Mouse (Mus musculus) liver, embryonic 14.5 days (tissue): ENCODE results near the gene Riok2. TPM values are rescaled to one million over a fixed set of nuclear protein-coding genes. Genes with fewer than 3 reads are reported as not detected.

Experiments
- ATAC-seq: fragments of 200-750 bp; cut with Nextera tagmentation; 2 replicates; pipeline ENCODE4 v1.8.0; 2017; ENCODE audit warnings: moderate number of reproducible peaks, mild to moderate bottlenecking, moderate library complexity; ENCODE audit not compliant: insufficient read depth
- DNase-seq, 3 experiments: peaks; one replicate each; pipeline ENCODE4 v3.0.0-alpha.2; 2012 to 2013; ENCODE audit warnings: low read depth in 3 of 3, low spot score in 3 of 3
- H3K27ac ChIP-seq: fragments of 300-500 bp; sonication (generic); 2 replicates; pipeline ENCODE4 v1.5.1; 2014; ENCODE audit warnings: moderate library complexity, mild to moderate bottlenecking, control low read depth, inconsistent platforms
- H3K27me3 ChIP-seq: fragments of 300-500 bp; sonication (generic); 2 replicates; pipeline ENCODE4 v1.6.1; 2014; ENCODE audit warnings: mild to moderate bottlenecking, low read length, moderate library complexity; ENCODE audit not compliant: control insufficient read depth, insufficient read depth
- H3K36me3 ChIP-seq: fragments of 300-500 bp; sonication (generic); replicated peaks from 2 replicates; pipeline ENCODE4 v1.6.1; 2014; ENCODE audit warnings: low read depth; ENCODE audit not compliant: control insufficient read depth, insufficient read depth
- H3K4me1 ChIP-seq, 2 experiments: fragments of 200-500 bp in 1 of 2; fragments of 300-500 bp in 1 of 2; sonication (generic) in 1 of 2; replicated peaks; 2 replicates each; pipeline ENCODE4 v1.6.1; 2012 to 2014; ENCODE audit warnings: antibody characterized with exemption in 1 of 2, inconsistent platforms in 1 of 2, low read length in 1 of 2; ENCODE audit not compliant: control insufficient read depth in 2 of 2, insufficient read depth in 2 of 2
- H3K4me2 ChIP-seq: fragments of 300-500 bp; sonication (generic); 2 replicates; pipeline ENCODE4 v1.6.1; 2014; ENCODE audit warnings: low read depth, mild to moderate bottlenecking, control low read depth, moderate library complexity
- H3K4me3 ChIP-seq, 2 experiments: fragments of 200-500 bp in 1 of 2; fragments of 300-500 bp in 1 of 2; sonication (generic) in 1 of 2; 2 replicates each; pipeline ENCODE4 v1.5.1; 2012 to 2014; ENCODE audit warnings: low read depth in 2 of 2, low read length in 2 of 2, mild to moderate bottlenecking in 2 of 2, control low read depth in 1 of 2, inconsistent platforms in 1 of 2, moderate library complexity in 1 of 2; ENCODE audit not compliant: insufficient read depth in 1 of 2
- H3K9ac ChIP-seq: fragments of 300-500 bp; sonication (generic); replicated peaks from 2 replicates; pipeline ENCODE4 v1.6.1; 2014; ENCODE audit warnings: mild to moderate bottlenecking, control low read depth, moderate library complexity
- H3K9me3 ChIP-seq: fragments of 300-500 bp; sonication (generic); 2 replicates; pipeline ENCODE4 v1.6.1; 2016; ENCODE audit warnings: low read length, mixed read lengths; ENCODE audit not compliant: control insufficient read depth
- CTCF ChIP-seq: IDR thresholded peaks from 2 replicates; pipeline ENCODE4 v1.5.1; 2016; ENCODE audit warnings: antibody characterized with exemption, low read depth, control low read depth
- EP300 ChIP-seq: IDR thresholded peaks from 2 replicates; pipeline ENCODE4 v1.6.1; 2016; ENCODE audit warnings: antibody characterized with exemption, low read depth
- WGBS: fragments of 180-500 bp; shearing (Covaris S2); extraction: QIAGEN DNeasy Blood & Tissue Kit; methylation state at CpG from one replicate; pipeline ENCODE4 v1.1.7; 2014; ENCODE audit not compliant: insufficient replicate concordance; 5-methylcytosine and 5-hydroxymethylcytosine counted together
- polyA plus RNA-seq, 2 experiments: library from polyadenylated mRNA; depleted of rRNA in 1 of 2; stranded (reverse) in 1 of 2; unstranded in 1 of 2; fragments of >200 nt; fragmentation: Nextera tagmentation in 1 of 2; extraction: Ambion mirVana in 1 of 2; gene quantifications; 2 replicates each; pipeline versions ENCODE4 v1.2.1 to v1.2.3; 2012 to 2014

Gene Riok2
- polyA plus RNA-seq, 2 experiments, result 11.5 to 11.7 TPM

DNA sequence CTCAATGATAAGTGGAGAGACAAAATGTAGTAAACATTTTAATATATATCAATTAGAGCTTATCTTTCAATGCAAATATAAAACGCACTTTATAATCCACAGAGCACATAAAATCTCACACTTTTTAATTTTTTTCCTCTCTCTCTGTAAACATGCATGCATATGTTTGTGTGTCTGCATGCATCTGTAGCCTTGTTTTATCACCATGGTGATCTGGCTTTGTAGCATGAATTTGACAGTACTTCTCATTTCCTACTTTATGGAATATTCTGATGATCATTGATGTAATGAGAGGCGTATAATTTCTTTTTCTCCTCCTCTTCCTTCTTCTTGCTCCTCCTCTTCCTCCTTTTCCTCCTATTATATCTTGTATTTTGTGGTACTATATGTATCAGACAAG lies 38.1 kb downstream of the Riok2 start:
- Histone ChIP-seq H3K9ac (no peak overlapping the region), H3K4me3 (no peak overlapping the region), H3K4me2 (no peak overlapping the region), H3K36me3 (no peaks in the 10 kb centered on the region), H3K27ac (no peak overlapping the region), H3K4me1 (no peaks in the 10 kb centered on the region), H3K9me3 (no peaks in the 10 kb centered on the region), H3K27me3 (no peaks in the 10 kb centered on the region)
- WGBS, result 62% methylated on average over 2 of the region's 2 CpGs
- ATAC-seq (no peak), DNase-seq (no peak)
- TF ChIP-seq CTCF (no peak), EP300 (no peak)

DNA sequence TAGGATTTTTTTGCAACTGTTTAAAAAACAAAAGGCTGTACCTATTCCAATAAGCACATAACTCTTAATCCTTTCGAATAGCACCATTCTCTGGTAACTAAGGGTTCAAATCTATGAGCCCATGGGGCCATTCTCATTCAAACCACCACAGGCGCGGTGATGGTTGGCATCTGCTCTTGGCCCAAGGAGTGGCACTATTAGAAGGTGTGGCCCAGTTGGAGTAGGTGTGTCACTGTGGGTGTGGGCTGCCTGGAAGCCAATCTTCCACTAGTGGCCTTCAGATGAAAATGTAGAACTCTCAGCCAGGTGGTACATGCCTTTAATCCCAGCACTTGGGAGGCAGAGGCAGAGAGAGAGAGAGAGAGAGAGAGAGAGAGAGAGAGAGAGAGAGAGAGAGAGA lies 40.1 kb downstream of the Riok2 start:
- Histone ChIP-seq H3K27me3 (no peaks in the 10 kb centered on the region), H3K9ac (no peak overlapping the region), H3K27ac (no peak overlapping the region), H3K36me3 (no peaks in the 10 kb centered on the region), H3K4me2 (no peak overlapping the region), H3K4me3 (no peak overlapping the region), H3K9me3 (no peaks in the 10 kb centered on the region), H3K4me1 (no peaks in the 10 kb centered on the region)
- 67% methylated on average over 3 of the region's 3 CpGs for WGBS
- no peak for ATAC-seq
- DNase-seq, result no peak
- TF ChIP-seq CTCF, result no peak
- no peak for TF ChIP-seq EP300

DNA sequence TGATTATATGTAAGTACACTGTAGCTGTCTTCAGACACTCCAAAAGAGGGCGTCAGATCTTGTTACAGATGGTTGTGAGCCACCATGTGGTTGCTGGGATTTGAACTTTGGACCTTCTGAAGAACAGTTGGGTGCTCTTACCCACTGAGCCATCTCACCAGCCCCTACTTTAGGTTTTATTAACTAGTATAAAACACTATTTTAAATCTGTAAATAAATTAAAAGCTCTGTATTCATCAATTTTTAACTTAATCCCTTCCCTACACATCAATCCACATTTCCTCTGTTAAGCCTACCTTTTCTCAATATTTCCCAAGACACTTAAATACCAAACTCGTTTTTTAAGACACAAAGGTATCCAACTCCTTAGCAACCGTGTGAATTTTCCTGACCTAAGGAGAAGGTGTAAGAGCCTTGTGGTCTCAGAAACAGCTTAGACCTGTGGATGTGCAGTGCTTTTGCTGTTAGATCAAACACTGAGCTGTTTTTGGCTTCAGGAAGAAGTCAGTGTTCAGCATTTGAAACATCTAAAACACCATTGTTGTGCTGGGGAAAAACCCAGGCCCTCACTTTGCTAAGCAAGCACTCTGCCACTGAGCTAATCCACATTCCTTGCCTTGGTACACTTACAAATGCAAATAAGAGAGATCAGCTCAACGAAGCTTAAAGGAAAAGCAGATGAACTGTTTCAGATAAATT lies 50.6 kb downstream of the Riok2 start:
- no peaks in the 10 kb centered on the region for H3K36me3 ChIP-seq
- H3K9ac ChIP-seq, result no peak overlapping the region
- no peaks in the 10 kb centered on the region for H3K9me3 ChIP-seq
- H3K27ac ChIP-seq, result no peak overlapping the region
- no peaks in the 10 kb centered on the region for H3K27me3 ChIP-seq
- WGBS, result 29% methylated on average over 4 of the region's 4 CpGs
- no peaks in the 10 kb centered on the region for H3K4me1 ChIP-seq
- no peak for TF ChIP-seq CTCF
- TF ChIP-seq EP300, result no peak
- H3K4me2 ChIP-seq, result no peak overlapping the region
- ATAC-seq, result no peak
- no peak overlapping the region for H3K4me3 ChIP-seq
- DNase-seq, result no peak

DNA sequence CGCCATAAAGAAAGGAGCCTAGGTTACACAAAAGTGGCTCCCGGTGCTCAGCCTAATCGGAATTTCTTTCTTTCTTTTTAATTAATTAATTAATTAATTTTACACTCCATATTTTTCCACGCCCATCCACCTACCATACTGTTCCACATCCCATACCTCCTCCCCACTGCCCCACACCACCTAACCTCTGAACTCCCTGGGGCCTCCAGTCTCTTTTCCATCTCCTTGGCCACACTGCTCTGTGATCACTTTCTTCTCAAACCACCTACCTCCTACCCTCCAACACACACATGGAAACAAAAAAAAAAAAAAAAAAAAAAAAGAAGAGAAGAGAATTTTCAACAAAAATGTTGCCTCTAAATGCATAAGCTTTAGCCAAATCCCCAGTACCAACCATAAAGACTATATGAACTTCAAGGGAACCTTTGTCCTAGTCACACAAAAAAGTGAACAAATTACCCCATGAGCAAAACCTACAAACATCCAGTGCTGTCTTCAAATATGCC lies 51.3 kb downstream of the Riok2 start:
- Histone ChIP-seq H3K9me3 (no peaks in the 10 kb centered on the region), H3K4me1 (no peaks in the 10 kb centered on the region), H3K27ac (no peak overlapping the region), H3K4me2 (no peak overlapping the region), H3K9ac (no peak overlapping the region), H3K27me3 (no peaks in the 10 kb centered on the region), H3K36me3 (no peaks in the 10 kb centered on the region), H3K4me3 (no peak overlapping the region)
- DNase-seq, result no peak
- TF ChIP-seq EP300, result no peak
- TF ChIP-seq CTCF, result no peak
- WGBS, result 56% methylated on average over 4 of the region's 4 CpGs
- ATAC-seq, result no peak

DNA sequence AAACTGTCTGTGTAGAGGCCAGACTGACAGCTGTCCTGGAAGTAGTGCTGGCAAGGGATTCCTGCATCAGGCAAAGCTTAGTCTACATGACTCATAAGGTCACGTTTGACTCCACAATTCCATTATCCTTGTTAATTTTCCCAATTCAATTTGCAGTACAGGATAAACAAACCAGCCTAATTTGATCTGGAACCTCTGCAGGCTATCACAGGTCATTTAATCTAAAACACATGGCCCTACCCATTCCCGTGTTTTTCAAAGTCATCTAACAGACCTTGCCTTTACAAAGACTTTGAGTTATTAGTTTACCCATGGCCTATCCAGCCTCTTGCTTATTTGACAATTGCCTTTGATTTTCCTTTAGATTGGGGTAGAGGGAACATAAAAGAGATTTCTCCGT lies 51.8 kb downstream of the Riok2 start:
- no peaks in the 10 kb centered on the region for H3K27me3 ChIP-seq
- ATAC-seq, result no peak
- no peak for DNase-seq
- TF ChIP-seq CTCF, result no peak
- no peak for TF ChIP-seq EP300
- H3K9ac ChIP-seq, result no peak overlapping the region
- no peak overlapping the region for H3K4me3 ChIP-seq
- no peak overlapping the region for H3K27ac ChIP-seq
- H3K4me1 ChIP-seq, result no peaks in the 10 kb centered on the region
- no peaks in the 10 kb centered on the region for H3K36me3 ChIP-seq
- no peaks in the 10 kb centered on the region for H3K9me3 ChIP-seq
- 44% methylated on average over 3 of the region's 3 CpGs for WGBS
- no peak overlapping the region for H3K4me2 ChIP-seq
